Mouse (Mus musculus): ENCODE measurements around the gene Capzb. TPM values are rescaled to one million over a fixed set of nuclear protein-coding genes. Genes with fewer than 3 reads are reported as not detected.

Capzb gene
- polyA plus RNA-seq, 1 experiment from 2014 or later, result 415 TPM

GRCm38 (mm10) chr4:139256146-139256545, 63.4 kb downstream of the Capzb start:
- WGBS, result 89% methylated on average over 4 of the region's 4 CpGs
- no peak for ATAC-seq (ENCODE audit: low FRiP score, low TSS enrichment)
- H3K4me2 ChIP-seq (replicated peaks; ENCODE audit: low read depth, low read length), result no peak overlapping the region

GRCm38 (mm10) chr4:139256708-139257107, 64.0 kb downstream of the Capzb start:
- Histone ChIP-seq H3K27ac (ENCODE audit: low read length) (no peak overlapping the region), H3K27me3 (ENCODE audit: insufficient read depth, low read length) (no peaks in the 10 kb centered on the region), H3K4me3 (ENCODE audit: low read length) (no peak overlapping the region), H3K4me1 (ENCODE audit: insufficient read depth, low read length) (peaks cover 23% of the 10 kb centered on the region), H3K4me2 (replicated peaks; ENCODE audit: low read depth, low read length) (no peak overlapping the region), H3K9me3 (ENCODE audit: low read length) (no peaks in the 10 kb centered on the region), H3K9ac (replicated peaks; ENCODE audit: low read length) (no peak overlapping the region), H3K36me3 (ENCODE audit: insufficient read depth, low read length) (peaks cover 30% of the 10 kb centered on the region)
- no peak for ATAC-seq (ENCODE audit: low FRiP score, low TSS enrichment)
- WGBS, result 88% methylated on average over 8 of the region's 8 CpGs

More at GRCm38 (mm10) chr4:139256146-139256545, 63.4 kb downstream of the Capzb start:
- Histone ChIP-seq H3K4me1 (ENCODE audit: insufficient read depth, low read length) (peaks cover 28% of the 10 kb centered on the region), H3K4me3 (ENCODE audit: low read length) (no peak overlapping the region), H3K9me3 (ENCODE audit: low read length) (no peaks in the 10 kb centered on the region), H3K27ac (ENCODE audit: low read length) (no peak overlapping the region), H3K36me3 (ENCODE audit: insufficient read depth, low read length) (peaks cover 30% of the 10 kb centered on the region), H3K27me3 (ENCODE audit: insufficient read depth, low read length) (no peaks in the 10 kb centered on the region), H3K9ac (replicated peaks; ENCODE audit: low read length) (no peak overlapping the region)

- Histone ChIP-seq H3K4me3 (ENCODE audit: low read length) (no peak overlapping the region), H3K27me3 (ENCODE audit: insufficient read depth, low read length) (no peaks in the 10 kb centered on the region), H3K9me3 (ENCODE audit: low read length) (no peaks in the 10 kb centered on the region), H3K27ac (ENCODE audit: low read length) (peak overlapping the region; percentile 36; the same call in 1 of the 2 replicates), H3K36me3 (ENCODE audit: insufficient read depth, low read length) (peaks cover 50% of the 10 kb centered on the region), H3K4me2 (replicated peaks; ENCODE audit: low read depth, low read length) (no peak overlapping the region), H3K4me1 (ENCODE audit: insufficient read depth, low read length) (0 out of 2 replicates have a peak, but pooled peaks cover 5% of the 10 kb centered on the region), H3K9ac (replicated peaks; ENCODE audit: low read length) (no peak overlapping the region)
- no peak for ATAC-seq (ENCODE audit: low FRiP score, low TSS enrichment)
- 71% methylated on average over 6 of the region's 6 CpGs for WGBS
Observed at GRCm38 (mm10) chr4:139258621-139259301, 66.1 kb downstream of the Capzb start.

- no peak overlapping the region for H3K9ac ChIP-seq (replicated peaks; ENCODE audit: low read length)
- no peak for ATAC-seq (ENCODE audit: low FRiP score, low TSS enrichment)
- WGBS, result 76% methylated on average over 11 of the region's 11 CpGs
Observed at GRCm38 (mm10) chr4:139259302-139259871, 66.7 kb downstream of the Capzb start.

GRCm38 (mm10) chr4:139262981-139263380, 70.3 kb downstream of the Capzb start:
- H3K9ac ChIP-seq (replicated peaks; ENCODE audit: low read length), result no peak overlapping the region
- H3K4me3 ChIP-seq (ENCODE audit: low read length), result no peak overlapping the region
- H3K27me3 ChIP-seq (ENCODE audit: insufficient read depth, low read length), result no peaks in the 10 kb centered on the region
- H3K4me2 ChIP-seq (replicated peaks; ENCODE audit: low read depth, low read length), result no peak overlapping the region
- H3K4me1 ChIP-seq (ENCODE audit: insufficient read depth, low read length), result no peaks in the 10 kb centered on the region
- no peak for ATAC-seq (ENCODE audit: low FRiP score, low TSS enrichment)
- H3K36me3 ChIP-seq (ENCODE audit: insufficient read depth, low read length), result peaks cover 59% of the 10 kb centered on the region
- H3K27ac ChIP-seq (ENCODE audit: low read length), result no peak overlapping the region
- no peaks in the 10 kb centered on the region for H3K9me3 ChIP-seq (ENCODE audit: low read length)
- WGBS, result 86% methylated on average over 6 of the region's 6 CpGs

More at GRCm38 (mm10) chr4:139259302-139259871, 66.7 kb downstream of the Capzb start:
- H3K9me3 ChIP-seq (ENCODE audit: low read length), result no peaks in the 10 kb centered on the region
- H3K4me3 ChIP-seq (ENCODE audit: low read length), result no peak overlapping the region
- H3K4me1 ChIP-seq (ENCODE audit: insufficient read depth, low read length), result 0 out of 2 replicates have a peak, but pooled peaks cover 5% of the 10 kb centered on the region
- H3K27ac ChIP-seq (ENCODE audit: low read length), result no peak overlapping the region
- peaks cover 53% of the 10 kb centered on the region for H3K36me3 ChIP-seq (ENCODE audit: insufficient read depth, low read length)
- H3K4me2 ChIP-seq (replicated peaks; ENCODE audit: low read depth, low read length), result no peak overlapping the region
- no peaks in the 10 kb centered on the region for H3K27me3 ChIP-seq (ENCODE audit: insufficient read depth, low read length)

GRCm38 (mm10) chr4:139265783-139266499, 73.2 kb downstream of the Capzb start:
- H3K4me3 ChIP-seq (ENCODE audit: low read length), result no peak overlapping the region
- no peak overlapping the region for H3K9ac ChIP-seq (replicated peaks; ENCODE audit: low read length)
- no peaks in the 10 kb centered on the region for H3K27me3 ChIP-seq (ENCODE audit: insufficient read depth, low read length)
- ATAC-seq (ENCODE audit: low FRiP score, low TSS enrichment), result 0 out of 2 replicates have a peak, but pooled peaks have one; percentile 44
- H3K9me3 ChIP-seq (ENCODE audit: low read length), result no peaks in the 10 kb centered on the region
- 69% methylated on average over 13 of the region's 13 CpGs for WGBS
- no peaks in the 10 kb centered on the region for H3K4me1 ChIP-seq (ENCODE audit: insufficient read depth, low read length)
- peaks cover 46% of the 10 kb centered on the region for H3K36me3 ChIP-seq (ENCODE audit: insufficient read depth, low read length)
- no peak overlapping the region for H3K4me2 ChIP-seq (replicated peaks; ENCODE audit: low read depth, low read length)
- no peak overlapping the region for H3K27ac ChIP-seq (ENCODE audit: low read length)

GRCm38 (mm10) chr4:139266500-139266865, 73.8 kb downstream of the Capzb start:
- WGBS, result 72% methylated on average over 7 of the region's 7 CpGs
- H3K4me1 ChIP-seq (ENCODE audit: insufficient read depth, low read length), result no peaks in the 10 kb centered on the region
- H3K4me3 ChIP-seq (ENCODE audit: low read length), result no peak overlapping the region
- no peak overlapping the region for H3K4me2 ChIP-seq (replicated peaks; ENCODE audit: low read depth, low read length)
- no peak overlapping the region for H3K9ac ChIP-seq (replicated peaks; ENCODE audit: low read length)
- H3K9me3 ChIP-seq (ENCODE audit: low read length), result no peaks in the 10 kb centered on the region
- no peak overlapping the region for H3K27ac ChIP-seq (ENCODE audit: low read length)
- peaks cover 46% of the 10 kb centered on the region for H3K36me3 ChIP-seq (ENCODE audit: insufficient read depth, low read length)
- no peak for ATAC-seq (ENCODE audit: low FRiP score, low TSS enrichment)
- no peaks in the 10 kb centered on the region for H3K27me3 ChIP-seq (ENCODE audit: insufficient read depth, low read length)

- no peaks in the 10 kb centered on the region for H3K4me1 ChIP-seq (ENCODE audit: insufficient read depth, low read length)
- H3K27me3 ChIP-seq (ENCODE audit: insufficient read depth, low read length), result no peaks in the 10 kb centered on the region
- peaks cover 40% of the 10 kb centered on the region for H3K36me3 ChIP-seq (ENCODE audit: insufficient read depth, low read length)
- no peak for ATAC-seq (ENCODE audit: low FRiP score, low TSS enrichment)
- no peak overlapping the region for H3K4me3 ChIP-seq (ENCODE audit: low read length)
- 90% methylated on average over 3 of the region's 3 CpGs for WGBS
- H3K9me3 ChIP-seq (ENCODE audit: low read length), result no peaks in the 10 kb centered on the region
- H3K9ac ChIP-seq (replicated peaks; ENCODE audit: low read length), result no peak overlapping the region
- no peak overlapping the region for H3K27ac ChIP-seq (ENCODE audit: low read length)
- no peak overlapping the region for H3K4me2 ChIP-seq (replicated peaks; ENCODE audit: low read depth, low read length)
Observed at GRCm38 (mm10) chr4:139267335-139267734, 74.6 kb downstream of the Capzb start.

GRCm38 (mm10) chr4:139268242-139268641, 75.5 kb downstream of the Capzb start:
- no peak for ATAC-seq (ENCODE audit: low FRiP score, low TSS enrichment)
- Histone ChIP-seq H3K4me2 (replicated peaks; ENCODE audit: low read depth, low read length) (no peak overlapping the region), H3K4me1 (ENCODE audit: insufficient read depth, low read length) (no peaks in the 10 kb centered on the region), H3K9ac (replicated peaks; ENCODE audit: low read length) (no peak overlapping the region), H3K9me3 (ENCODE audit: low read length) (no peaks in the 10 kb centered on the region), H3K36me3 (ENCODE audit: insufficient read depth, low read length) (peaks cover 31% of the 10 kb centered on the region), H3K4me3 (ENCODE audit: low read length) (no peak overlapping the region), H3K27me3 (ENCODE audit: insufficient read depth, low read length) (no peaks in the 10 kb centered on the region), H3K27ac (ENCODE audit: low read length) (no peak overlapping the region)
- 86% methylated on average over 1 of the region's 1 CpGs for WGBS

GRCm38 (mm10) chr4:139270168-139270567, 77.5 kb downstream of the Capzb start:
- H3K36me3 ChIP-seq (ENCODE audit: insufficient read depth, low read length), result peaks cover 18% of the 10 kb centered on the region
- H3K9me3 ChIP-seq (ENCODE audit: low read length), result no peaks in the 10 kb centered on the region
- no peak overlapping the region for H3K9ac ChIP-seq (replicated peaks; ENCODE audit: low read length)
- no peak overlapping the region for H3K4me2 ChIP-seq (replicated peaks; ENCODE audit: low read depth, low read length)
- no peak overlapping the region for H3K27ac ChIP-seq (ENCODE audit: low read length)
- ATAC-seq (ENCODE audit: low FRiP score, low TSS enrichment), result no peak
- no peaks in the 10 kb centered on the region for H3K4me1 ChIP-seq (ENCODE audit: insufficient read depth, low read length)
- WGBS, result 83% methylated on average over 3 of the region's 3 CpGs
- H3K4me3 ChIP-seq (ENCODE audit: low read length), result no peak overlapping the region
- no peaks in the 10 kb centered on the region for H3K27me3 ChIP-seq (ENCODE audit: insufficient read depth, low read length)

Data from kidney, embryonic 16.5 days (tissue).